Mouse (Mus musculus): ENCODE results near the gene Gga3. TPM values are rescaled to one million over a fixed set of nuclear protein-coding genes. Genes with fewer than 3 reads are reported as not detected.

Gene Gga3
- polyA plus RNA-seq, 1 experiment from 2014 or later: 25.7 TPM

DNA sequence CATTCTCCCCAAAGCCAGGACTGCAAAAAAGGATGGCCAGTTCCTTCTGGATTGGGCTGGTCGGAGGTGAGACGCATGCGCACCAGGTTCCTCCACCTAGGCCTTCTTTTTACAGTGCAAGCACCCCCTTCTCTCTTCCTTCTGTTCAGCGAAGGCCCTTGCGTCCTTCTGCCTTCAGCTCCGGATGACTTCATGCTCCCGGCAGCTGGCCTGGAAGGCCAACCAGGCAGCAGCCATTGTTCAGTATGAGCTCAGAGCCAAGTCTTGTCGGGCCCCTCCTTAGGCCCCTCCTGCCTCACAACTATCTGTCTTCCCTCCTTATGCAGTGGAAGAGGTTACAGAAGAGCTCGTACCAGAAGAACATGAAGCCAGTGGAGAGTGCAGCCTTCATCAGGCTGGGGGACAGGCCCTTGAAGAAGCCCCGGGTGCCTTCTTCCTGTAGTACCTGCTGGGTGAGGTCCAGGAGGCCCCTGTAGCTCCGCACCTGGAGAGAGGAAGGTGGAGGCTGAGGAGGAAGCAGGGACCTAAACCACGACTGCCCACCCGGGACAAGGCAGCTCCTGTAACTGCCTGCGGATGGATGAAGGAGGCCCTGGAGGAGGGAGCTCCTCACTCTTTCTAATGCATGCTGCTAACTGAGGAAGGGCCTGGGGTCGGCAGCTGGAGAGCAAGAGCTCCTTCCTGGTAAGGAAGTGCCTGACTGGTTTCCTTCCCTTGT is 11.4 kb upstream of the Gga3 start:
- Histone ChIP-seq H3K27ac (peak overlapping the region; percentile 37; the same call in 1 of the 2 replicates), H3K27me3 (ENCODE audit: insufficient read depth, poor library complexity, severe bottlenecking) (no peaks in the 10 kb centered on the region), H3K9me3 (no peaks in the 10 kb centered on the region), H3K36me3 (peaks cover 53% of the 10 kb centered on the region), H3K4me3 (no peak overlapping the region), H3K4me1 (peaks cover 38% of the 10 kb centered on the region)
- DNase-seq (ENCODE audit: low spot score): no peak
- WGBS: 80% methylated on average over 15 of the region's 15 CpGs

DNA sequence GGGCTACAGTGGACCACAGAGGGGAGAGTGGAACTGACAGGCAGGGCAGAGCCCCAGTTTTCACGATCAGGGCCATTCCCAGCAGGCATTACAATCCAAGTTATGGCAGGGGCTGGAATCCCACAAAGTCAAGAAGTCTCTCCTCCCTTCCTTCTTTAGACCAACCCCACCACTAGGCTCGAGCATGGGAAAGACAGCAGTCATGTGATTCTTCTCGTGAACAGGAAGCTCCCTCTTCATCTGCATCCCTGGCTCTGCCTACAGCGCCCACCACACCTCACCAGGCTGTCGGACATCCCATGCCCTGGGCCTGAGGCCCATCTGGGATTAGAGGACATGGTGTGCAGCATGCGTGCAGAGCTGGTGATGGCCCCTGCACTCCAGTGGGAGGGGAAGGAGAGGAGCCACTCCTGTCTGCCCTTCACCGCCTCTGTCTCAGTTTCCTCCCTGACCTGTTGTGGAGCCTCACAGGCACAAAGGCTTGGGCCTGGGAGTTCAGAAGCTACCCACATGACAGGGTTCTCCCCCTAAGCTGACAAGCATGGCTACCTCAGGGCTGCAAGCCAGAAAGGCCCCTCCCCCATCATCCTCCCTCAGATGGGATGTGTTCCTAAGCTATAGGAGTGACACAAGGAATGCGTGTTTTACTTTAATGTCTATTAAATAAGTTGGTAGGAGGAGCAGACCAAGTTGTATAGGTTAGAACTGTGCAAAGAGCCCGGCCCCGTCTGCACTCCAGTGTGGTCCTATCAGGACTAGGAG is 10.7 kb upstream of the Gga3 start:
- no peaks in the 10 kb centered on the region for H3K9me3 ChIP-seq
- peaks cover 38% of the 10 kb centered on the region for H3K4me1 ChIP-seq
- H3K4me3 ChIP-seq: no peak overlapping the region
- H3K36me3 ChIP-seq: peaks cover 50% of the 10 kb centered on the region
- H3K27me3 ChIP-seq (ENCODE audit: insufficient read depth, poor library complexity, severe bottlenecking): no peaks in the 10 kb centered on the region
- no peak overlapping the region for H3K27ac ChIP-seq
- no peak for DNase-seq (ENCODE audit: low spot score)
- WGBS: 82% methylated on average over 10 of the region's 10 CpGs

GRCm38 (mm10) chr11:115613138-115613945 is 9.5 kb upstream of the Gga3 start:
- no peak for DNase-seq (ENCODE audit: low spot score)
- Histone ChIP-seq H3K27ac (peak overlapping the region; percentile 93), H3K36me3 (peaks cover 50% of the 10 kb centered on the region), H3K9me3 (no peaks in the 10 kb centered on the region), H3K27me3 (ENCODE audit: insufficient read depth, poor library complexity, severe bottlenecking) (no peaks in the 10 kb centered on the region), H3K4me3 (peak overlapping the region; percentile 76), H3K4me1 (peaks cover 38% of the 10 kb centered on the region)
- WGBS: under 1% methylated on average over 16 of the region's 16 CpGs

GRCm38 (mm10) chr11:115612410-115613137 is 8.7 kb upstream of the Gga3 start, which contains the start of gene Mif4gd:
TSS of gene Mif4gd (minus strand) at chr11:115612969.
- Histone ChIP-seq H3K4me3 (peak within 1 kb of the TSS; percentile 76), H3K36me3 (peaks cover 52% of the 10 kb centered on the region), H3K27ac (peak within 1 kb of the TSS; percentile 93), H3K9me3 (no peaks in the 10 kb centered on the region), H3K27me3 (ENCODE audit: insufficient read depth, poor library complexity, severe bottlenecking) (no peaks in the 10 kb centered on the region), H3K4me1 (peaks cover 37% of the 10 kb centered on the region)
- peak; percentile 96 for DNase-seq (ENCODE audit: low spot score)
- under 1% methylated on average over 65 of the region's 80 CpGs for WGBS

DNA sequence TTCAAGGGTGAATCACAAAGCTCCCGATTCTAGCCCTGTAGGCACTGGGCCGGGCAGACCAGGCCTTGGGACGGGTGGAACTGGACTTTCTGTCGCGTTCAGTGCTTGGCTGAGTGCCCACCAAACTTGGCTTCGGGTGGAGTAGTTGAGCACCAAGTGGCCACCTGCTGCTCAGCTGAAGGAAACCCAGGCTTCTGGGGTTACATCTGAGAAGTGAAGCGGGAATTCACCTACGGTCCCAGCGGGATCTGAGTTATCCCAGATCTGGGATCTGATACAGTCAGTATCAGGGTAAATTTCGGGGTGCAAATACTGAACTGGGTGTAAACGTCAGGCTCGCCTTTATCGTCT is 8.2 kb upstream of the Gga3 start:
- Histone ChIP-seq H3K9me3 (no peaks in the 10 kb centered on the region), H3K27me3 (ENCODE audit: insufficient read depth, poor library complexity, severe bottlenecking) (no peaks in the 10 kb centered on the region), H3K27ac (peak overlapping the region; percentile 93), H3K4me1 (peaks cover 32% of the 10 kb centered on the region), H3K36me3 (peaks cover 53% of the 10 kb centered on the region), H3K4me3 (peak overlapping the region; percentile 76)
- DNase-seq (ENCODE audit: low spot score): no peak
- WGBS: 3% methylated on average over 13 of the region's 13 CpGs

GRCm38 (mm10) chr11:115611173-115611572 is 7.3 kb upstream of the Gga3 start:
- 74% methylated on average over 6 of the region's 6 CpGs for WGBS
- H3K27me3 ChIP-seq (ENCODE audit: insufficient read depth, poor library complexity, severe bottlenecking): no peaks in the 10 kb centered on the region
- no peaks in the 10 kb centered on the region for H3K9me3 ChIP-seq
- H3K36me3 ChIP-seq: peaks cover 55% of the 10 kb centered on the region
- DNase-seq (ENCODE audit: low spot score): no peak
- H3K4me1 ChIP-seq: peaks cover 29% of the 10 kb centered on the region
- H3K4me3 ChIP-seq: peak overlapping the region; percentile 76; the same call in 1 of the 2 replicates
- no peak overlapping the region for H3K27ac ChIP-seq

GRCm38 (mm10) chr11:115609576-115609975 is 5.7 kb upstream of the Gga3 start:
- Histone ChIP-seq H3K27me3 (ENCODE audit: insufficient read depth, poor library complexity, severe bottlenecking) (no peaks in the 10 kb centered on the region), H3K36me3 (peaks cover 49% of the 10 kb centered on the region), H3K27ac (no peak overlapping the region), H3K4me3 (no peak overlapping the region), H3K9me3 (no peaks in the 10 kb centered on the region), H3K4me1 (peaks cover 32% of the 10 kb centered on the region)
- WGBS: 61% methylated on average over 3 of the region's 3 CpGs
- DNase-seq (ENCODE audit: low spot score): no peak

- no peak for DNase-seq (ENCODE audit: low spot score)
- Histone ChIP-seq H3K27me3 (ENCODE audit: insufficient read depth, poor library complexity, severe bottlenecking) (no peaks in the 10 kb centered on the region), H3K27ac (no peak overlapping the region), H3K4me1 (peaks cover 26% of the 10 kb centered on the region), H3K36me3 (peaks cover 46% of the 10 kb centered on the region), H3K4me3 (no peak overlapping the region), H3K9me3 (no peaks in the 10 kb centered on the region)
- 79% methylated on average over 23 of the region's 23 CpGs for WGBS
Observed at GRCm38 (mm10) chr11:115608421-115609399, 4.9 kb upstream of the Gga3 start.

- peaks cover 30% of the 10 kb centered on the region for H3K4me1 ChIP-seq
- WGBS: 96% methylated on average over 18 of the region's 18 CpGs
Observed at GRCm38 (mm10) chr11:115606733-115607132, 2.9 kb upstream of the Gga3 start.

GRCm38 (mm10) chr11:115604304-115604696 is 449 bp upstream of the Gga3 start:
- no peak for DNase-seq (ENCODE audit: low spot score)
- Histone ChIP-seq H3K4me3 (peak overlapping the region; percentile 87), H3K9me3 (no peaks in the 10 kb centered on the region), H3K36me3 (peaks cover 46% of the 10 kb centered on the region), H3K27ac (peak overlapping the region; percentile 99), H3K27me3 (ENCODE audit: insufficient read depth, poor library complexity, severe bottlenecking) (no peaks in the 10 kb centered on the region), H3K4me1 (peaks cover 47% of the 10 kb centered on the region)
- under 1% methylated on average over 26 of the region's 26 CpGs for WGBS

More at GRCm38 (mm10) chr11:115606733-115607132, 2.9 kb upstream of the Gga3 start:
- Histone ChIP-seq H3K27ac (no peak overlapping the region), H3K27me3 (ENCODE audit: insufficient read depth, poor library complexity, severe bottlenecking) (no peaks in the 10 kb centered on the region), H3K4me3 (no peak overlapping the region), H3K9me3 (no peaks in the 10 kb centered on the region), H3K36me3 (peaks cover 46% of the 10 kb centered on the region)
- DNase-seq (ENCODE audit: low spot score): no peak

DNA sequence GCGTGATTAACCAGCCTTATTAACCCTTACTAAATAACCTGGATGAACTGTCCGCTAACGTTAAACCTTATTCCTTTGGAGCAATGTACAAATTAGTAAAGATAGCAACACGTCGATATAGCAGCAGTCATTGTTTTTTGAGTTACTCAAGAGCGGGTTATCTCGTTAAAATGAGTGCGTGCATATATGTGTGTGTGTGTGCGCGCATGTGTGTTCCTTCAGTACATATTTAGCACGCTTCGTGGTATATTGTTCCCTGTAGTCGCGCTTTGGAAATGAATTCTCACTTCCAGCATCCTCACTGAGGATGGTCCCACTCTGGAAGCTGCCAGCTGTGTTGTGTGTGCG is 749 bp downstream of the Gga3 start:
- Histone ChIP-seq H3K27me3 (ENCODE audit: insufficient read depth, poor library complexity, severe bottlenecking) (no peaks in the 10 kb centered on the region), H3K9me3 (no peaks in the 10 kb centered on the region), H3K4me3 (peak overlapping the region; percentile 87), H3K27ac (peak overlapping the region; percentile 99), H3K36me3 (peaks cover 41% of the 10 kb centered on the region), H3K4me1 (peaks cover 47% of the 10 kb centered on the region)
- 5% methylated on average over 15 of the region's 15 CpGs for WGBS
- no peak for DNase-seq (ENCODE audit: low spot score)
